Mouse (Mus musculus): ENCODE results near the gene Prg2.
A peak's percentile ranks its signal among the peaks of the same experiment; 100 is the strongest.

Prg2 gene

DNA sequence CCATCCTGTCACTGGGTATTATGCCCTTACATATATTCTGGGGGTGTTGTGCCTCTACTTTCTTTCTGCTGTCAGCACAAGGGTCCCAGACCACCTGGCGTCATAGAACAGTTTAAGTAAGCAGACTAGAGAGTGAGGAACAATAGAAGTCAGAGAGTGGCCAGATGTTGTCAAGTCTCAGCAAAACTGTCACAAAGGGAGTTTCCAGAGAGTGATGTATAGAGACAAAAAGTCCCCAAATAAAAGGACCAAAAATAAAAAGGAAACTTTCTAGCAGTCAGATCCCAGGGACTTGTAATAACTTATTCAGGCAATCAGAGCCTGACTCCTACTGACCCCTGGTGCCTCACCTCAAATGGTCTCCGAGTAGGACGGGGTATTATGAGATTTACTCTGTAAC is 18.4 kb upstream of the Prg2 start:
- peak; percentile 20 for DNase-seq (ENCODE audit: low read depth)

DNA sequence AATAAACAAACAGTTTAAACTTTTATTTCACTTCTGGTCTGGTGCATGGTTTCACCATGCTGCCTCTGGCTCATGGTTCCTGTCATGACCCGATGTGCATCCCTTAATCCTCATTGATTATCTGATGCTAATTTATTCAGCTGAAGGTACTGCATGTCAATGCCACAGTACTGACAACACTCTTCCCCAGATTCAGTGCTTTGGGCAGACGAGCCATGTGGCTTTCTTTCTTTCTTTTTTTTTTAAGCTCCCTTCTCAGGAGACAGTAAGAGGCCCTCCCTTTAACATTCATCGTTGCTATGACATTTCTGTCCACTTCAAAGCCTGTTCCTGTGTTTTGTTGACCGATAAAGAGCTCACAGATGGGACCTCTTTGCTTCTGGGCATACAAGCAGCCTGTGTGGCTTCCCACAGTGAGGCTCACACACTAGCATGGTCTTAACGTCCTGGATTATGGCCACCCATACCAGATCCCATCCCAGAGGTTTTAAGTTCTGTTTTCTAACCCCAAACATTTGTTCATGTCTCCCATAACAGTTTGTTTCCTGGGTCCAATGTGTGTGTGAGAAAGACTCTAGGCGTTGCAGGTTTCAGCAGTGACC is 17.3 kb upstream of the Prg2 start:
- no peak for DNase-seq (ENCODE audit: low read depth)

DNA sequence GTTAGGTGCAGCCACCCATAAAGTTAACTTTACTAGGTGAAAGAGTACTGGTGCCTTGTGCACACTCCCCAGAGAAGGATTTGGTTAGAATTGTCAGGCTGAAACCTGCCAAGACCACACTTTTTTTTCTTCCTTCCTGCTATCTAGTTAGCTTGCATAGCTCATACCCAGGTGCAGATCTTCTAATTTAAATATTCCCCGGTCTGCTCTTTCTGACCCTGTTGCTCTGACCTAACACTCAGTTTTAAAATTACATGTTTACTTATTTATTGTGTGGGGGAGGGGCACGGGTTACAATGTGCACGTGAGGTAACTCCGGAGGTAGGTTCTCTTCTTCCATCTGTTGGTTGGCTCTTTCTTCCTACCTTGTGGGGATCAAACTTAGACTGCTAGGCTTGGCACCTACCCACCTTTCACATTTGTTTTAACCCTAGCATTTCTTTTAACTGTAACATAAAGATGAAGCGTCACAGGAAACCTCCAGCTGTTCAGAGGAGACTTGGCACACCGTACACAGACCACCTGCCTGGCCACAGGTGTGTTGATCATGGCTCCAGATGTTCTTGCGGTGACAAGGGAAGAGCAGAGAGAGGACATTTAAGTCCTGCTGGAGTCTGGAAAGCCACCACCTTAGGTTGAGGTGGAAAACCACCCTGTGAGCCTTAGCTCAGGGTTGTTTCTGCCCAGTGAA is 16.0 kb upstream of the Prg2 start:
- DNase-seq (ENCODE audit: low read depth): peak; percentile 40

DNA sequence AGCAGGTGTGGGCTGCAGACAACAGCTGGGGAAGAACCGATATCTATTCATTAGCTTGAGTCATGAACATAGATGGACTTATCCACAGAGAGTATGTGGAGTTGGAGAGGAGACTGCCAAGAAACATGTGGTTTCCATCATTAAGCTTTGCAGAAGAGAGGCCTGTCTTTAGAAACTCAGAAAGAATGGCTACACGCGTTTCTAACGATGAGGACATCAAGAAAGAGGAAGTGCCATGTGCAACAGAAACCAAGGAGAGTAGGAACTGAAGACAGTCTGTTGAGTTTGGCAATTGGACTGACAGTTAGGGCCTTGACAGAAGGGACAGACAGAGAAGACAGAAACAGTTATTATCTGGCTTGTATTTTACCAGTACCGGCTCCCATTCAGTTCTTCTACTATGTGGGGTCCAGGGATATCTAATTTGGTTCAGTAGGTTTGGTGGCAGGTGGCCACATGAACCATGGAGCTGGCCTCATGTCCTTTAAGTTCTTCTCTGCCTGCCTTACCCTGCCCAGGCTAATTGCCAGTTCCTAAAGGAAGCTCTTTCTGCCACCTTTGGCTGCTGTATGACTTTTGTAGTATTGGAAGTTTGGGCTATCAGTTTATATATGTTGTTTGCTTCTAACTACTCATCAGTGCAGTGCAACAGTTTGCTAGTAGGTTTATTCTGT is 12.8 kb upstream of the Prg2 start:
- DNase-seq (ENCODE audit: low read depth): no peak

DNA sequence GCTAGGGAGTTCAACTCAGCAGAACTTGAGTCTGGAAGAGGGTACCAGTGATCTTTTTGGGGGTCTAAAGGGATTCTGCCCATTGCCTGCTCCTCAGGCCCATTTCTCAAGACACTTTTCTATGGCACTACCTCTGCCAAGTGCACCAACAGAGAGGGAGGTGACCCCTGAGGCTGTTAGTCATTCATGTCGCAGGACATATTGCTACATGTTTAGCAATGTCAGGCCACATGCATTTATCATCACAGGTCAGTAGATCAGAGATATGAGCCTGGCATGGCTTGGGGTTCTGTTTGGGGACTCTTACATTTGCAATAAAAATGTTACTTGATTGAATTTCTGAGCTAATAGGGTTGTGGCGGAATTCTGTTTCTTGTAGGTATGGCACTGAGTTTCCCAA is 4.7 kb upstream of the Prg2 start:
- DNase-seq (ENCODE audit: low read depth): no peak

DNA sequence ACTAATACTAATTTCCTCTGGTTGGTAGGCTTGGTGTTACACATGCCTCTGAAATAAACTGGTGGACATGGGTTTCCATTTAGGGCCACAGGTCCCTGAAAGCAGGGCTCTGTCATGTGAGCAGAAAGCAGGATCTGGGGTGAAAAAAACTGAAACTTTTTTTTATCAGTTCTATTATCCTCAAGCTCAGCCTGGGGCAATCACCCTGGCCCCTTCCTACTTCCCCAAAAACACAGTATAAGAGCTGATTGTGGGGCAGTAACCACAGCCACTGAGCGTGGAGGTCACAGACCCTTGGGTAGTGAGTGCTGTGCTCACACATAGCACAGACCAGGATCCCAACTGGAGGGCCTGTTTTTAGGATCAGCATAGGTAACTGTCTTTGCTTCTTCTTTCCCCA is 7.7 kb downstream of the Prg2 start, which contains the start of gene Prg3:
Gene Prg3, plus strand, starts transcription at position 286 of the 400 bp plus-strand sequence.
- DNase-seq (ENCODE audit: low read depth): no peak

DNA sequence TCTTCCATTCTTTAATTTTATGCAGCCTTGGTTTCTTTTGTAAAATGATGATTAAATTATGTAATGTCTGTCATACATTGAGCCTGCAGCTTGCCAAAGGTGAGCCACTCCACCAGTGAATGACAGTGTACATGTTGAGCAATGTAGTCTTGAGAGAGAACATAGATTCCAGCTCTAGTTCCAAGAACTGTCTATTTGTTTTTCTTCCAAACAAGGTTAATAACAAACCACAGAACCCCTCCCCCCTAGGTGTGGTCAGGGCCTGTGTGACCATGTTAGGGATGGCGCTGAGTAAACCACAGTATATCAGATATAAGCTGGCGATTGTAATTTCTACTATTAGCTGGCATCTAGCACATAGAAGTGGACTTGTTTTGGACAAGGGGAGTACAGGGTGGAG is 16.1 kb downstream of the Prg2 start:
- DNase-seq (ENCODE audit: low read depth): no peak

DNA sequence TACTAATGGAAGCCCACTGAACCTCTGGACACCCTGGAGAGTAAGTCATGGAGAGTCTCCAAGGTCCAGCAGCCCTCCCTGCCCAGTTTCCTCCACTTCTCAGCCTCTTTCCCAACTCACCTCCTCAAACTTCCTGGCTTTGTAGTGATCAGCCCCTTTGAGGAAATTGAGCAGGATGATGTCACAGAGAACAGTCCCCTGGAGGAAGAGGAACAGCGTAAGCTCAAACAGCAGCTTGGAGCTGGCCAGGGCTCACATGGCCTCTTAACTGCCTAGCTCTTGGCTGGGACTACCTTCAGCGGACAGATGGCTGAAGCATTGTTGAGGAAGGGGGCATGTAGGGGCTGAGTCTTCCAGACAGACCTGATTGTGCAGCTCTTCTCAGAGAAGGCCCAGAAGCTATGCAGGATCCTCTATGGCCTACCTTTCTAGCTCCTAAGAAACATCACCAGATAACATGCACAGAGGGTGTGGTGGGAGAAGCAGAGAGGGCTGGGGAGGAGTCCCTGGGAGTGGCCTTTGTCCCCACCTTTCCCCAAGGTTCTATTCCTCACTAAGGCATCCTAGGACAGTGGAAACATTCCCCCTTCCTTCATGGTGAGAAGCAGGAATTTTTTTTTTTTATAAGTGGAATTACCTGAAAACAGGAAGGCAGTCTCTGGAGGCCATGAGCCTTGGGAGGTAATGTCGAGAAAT is 19.4 kb downstream of the Prg2 start:
- no peak for DNase-seq (ENCODE audit: low read depth)

DNA sequence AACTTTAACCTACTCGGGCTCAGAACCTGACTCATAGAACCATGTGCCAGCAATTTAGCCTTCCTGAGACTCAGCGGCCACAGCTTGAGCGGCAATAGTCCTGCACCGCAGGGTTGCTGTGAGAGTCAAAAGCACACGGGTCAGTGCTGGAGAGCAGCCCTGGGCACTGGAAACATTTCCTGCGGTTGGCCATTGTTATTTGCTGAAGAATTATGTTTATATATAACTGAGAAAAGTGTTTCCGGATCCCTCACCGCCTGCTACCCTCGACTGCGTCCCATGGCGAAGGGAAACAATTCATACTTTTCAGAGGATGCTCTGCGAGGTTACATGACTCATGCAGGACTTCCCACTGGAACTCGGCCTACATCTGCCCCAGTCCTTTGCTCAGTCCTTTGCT is 21.2 kb downstream of the Prg2 start:
- no peak for DNase-seq (ENCODE audit: low read depth)

DNA sequence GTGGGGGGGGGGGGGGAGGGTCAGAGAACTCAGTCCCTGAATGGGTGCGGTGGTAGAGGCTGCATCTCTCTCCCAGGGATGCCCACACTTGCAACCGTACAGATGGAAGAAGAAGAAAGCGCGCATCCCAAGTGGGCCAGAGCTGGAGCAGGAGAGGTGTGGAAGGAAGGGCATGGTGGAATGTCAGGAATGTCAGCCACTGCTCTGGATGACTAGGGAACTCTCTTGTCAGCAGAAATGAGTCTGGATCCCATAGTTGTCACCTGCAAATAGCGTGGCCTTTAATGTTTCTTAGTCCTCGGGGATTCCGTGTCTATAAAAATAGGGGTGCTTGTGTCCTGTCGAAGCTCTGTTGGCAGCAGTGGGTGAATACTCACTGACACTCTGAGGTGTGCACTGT is 22.3 kb downstream of the Prg2 start:
- no peak for DNase-seq (ENCODE audit: low read depth)

DNA sequence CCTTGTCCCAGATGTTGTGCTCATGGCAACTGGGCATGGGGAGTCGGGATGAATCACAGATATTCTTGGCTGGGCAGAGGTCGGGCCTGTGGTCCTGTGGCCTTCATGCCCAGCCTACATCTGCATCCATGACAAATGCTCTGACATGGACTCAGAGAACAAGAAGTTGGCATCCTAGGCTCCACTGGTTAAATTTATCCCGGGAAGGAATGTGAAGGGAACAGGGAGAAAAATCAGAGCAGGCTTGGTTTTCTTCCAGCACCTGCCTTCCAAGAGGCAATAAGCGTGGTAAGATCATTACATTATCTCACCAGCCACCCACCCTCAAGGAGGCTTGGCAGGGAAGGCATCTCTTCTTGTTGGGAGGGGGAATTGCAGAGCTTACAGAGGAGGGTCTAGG is 24.1 kb downstream of the Prg2 start:
- DNase-seq (ENCODE audit: low read depth): no peak

DNA sequence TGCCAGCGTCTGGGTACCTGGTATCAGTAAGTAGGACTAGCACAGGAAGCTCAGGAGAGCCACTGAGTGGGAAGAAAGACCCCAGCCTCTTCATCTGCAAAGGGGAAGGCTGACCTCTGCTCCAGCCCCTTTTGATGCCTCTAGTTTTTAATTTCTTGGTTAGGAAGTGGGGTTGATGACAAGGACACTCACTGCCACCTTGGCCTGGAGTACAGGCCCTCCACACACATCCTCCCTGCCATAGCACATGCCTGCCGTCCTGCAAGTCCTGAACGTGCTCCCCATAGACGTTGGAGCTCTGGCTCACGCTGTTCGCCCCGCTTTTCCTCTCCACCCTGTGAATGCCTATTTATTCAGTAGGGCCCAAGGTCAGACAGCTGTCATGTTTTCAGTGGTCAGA is 26.3 kb downstream of the Prg2 start:
- no peak for DNase-seq (ENCODE audit: low read depth)

DNA sequence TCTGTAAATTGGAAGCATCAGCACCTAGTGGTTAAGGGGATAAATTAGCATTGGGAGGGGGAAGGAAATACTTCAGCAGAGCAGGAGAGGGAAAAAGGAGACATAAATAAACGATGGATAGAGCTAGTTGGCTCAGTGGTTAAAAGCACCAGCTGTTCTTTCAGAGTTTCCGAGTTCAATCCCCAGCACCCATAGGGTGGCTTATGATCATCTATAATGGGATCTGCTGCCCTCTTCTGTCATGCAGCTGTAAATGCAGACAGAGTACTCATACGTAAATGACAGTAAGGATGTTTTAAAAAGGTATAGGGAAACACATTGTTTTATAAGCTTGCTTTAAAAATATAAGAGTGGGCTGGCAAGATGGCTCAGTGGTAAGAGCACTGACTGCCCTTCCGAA is 27.5 kb downstream of the Prg2 start:
- peak; percentile 61 for DNase-seq (ENCODE audit: low read depth)

DNA sequence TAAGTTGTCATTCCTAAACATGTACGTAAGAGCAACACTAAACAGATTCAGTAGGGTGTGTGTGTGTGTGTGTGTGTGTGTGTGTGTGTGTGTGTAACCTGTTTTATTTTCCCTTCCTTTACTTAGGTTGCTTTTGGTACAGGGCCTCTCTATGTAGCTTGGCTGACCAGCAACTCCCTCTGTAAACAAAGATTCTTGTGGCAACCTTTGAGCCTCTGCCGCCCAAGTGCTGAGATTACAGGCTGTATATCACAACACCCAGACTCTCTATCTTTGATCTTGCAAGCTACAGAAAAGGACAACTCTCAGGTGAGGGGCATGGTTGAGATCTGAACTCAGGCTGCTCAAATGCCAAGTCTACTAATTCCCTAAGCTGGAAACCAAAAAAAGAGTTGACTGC is 29.0 kb downstream of the Prg2 start:
- DNase-seq (ENCODE audit: low read depth): no peak

DNA sequence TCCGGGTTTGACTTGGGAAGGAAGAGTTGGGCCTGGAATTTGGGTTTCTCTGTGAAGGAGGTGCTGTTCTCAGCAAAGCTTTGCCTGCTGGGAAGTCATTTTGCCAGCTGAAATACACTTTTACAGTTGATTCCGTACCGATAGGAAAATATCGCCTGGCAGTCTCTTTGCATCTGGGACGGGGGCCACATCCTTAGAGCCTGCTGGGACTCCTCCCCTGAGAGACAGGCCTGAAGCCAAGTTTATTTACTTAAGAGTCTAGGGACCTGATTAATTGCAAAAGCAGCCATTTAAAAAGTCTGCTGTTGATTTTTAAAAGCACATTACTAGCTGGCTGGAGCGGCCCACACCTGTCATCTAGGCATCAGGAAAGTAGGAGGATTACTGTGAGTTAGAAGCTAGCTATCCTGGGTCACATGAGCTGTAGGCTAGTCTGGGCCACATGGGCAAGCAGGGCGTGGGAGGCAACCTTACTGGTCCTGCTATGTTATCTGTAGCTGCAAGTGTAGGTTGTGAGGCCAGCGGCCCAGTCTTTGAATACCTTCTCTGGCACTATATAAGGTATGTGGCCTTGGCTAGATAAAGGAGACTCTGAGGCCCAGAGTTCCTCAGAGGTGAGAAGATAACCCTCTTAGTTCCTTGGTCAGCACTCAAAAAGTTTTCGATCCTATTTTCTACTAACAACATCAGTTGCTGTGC is 31.8 kb downstream of the Prg2 start:
- DNase-seq (ENCODE audit: low read depth): no peak

DNA sequence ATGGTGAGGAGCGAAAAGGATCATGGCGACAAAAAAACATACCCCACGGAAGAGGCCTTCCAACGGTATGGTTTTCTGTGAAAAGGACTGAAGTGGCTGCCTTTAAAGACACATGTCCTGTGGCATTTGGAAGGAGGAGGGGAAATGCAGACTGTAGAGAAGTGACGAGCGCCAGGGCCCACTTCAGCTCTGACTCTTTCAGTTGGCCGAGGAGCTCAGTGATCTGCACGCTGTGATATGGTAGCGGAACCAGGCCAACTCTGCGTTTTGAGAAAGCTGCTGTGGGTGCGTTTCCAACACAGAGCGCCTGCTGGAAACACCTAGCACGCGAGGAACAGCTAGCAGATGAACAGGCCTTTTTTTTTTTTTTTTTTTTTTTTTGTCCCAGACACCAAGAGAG is 32.4 kb downstream of the Prg2 start:
- no peak for DNase-seq (ENCODE audit: low read depth)

DNA sequence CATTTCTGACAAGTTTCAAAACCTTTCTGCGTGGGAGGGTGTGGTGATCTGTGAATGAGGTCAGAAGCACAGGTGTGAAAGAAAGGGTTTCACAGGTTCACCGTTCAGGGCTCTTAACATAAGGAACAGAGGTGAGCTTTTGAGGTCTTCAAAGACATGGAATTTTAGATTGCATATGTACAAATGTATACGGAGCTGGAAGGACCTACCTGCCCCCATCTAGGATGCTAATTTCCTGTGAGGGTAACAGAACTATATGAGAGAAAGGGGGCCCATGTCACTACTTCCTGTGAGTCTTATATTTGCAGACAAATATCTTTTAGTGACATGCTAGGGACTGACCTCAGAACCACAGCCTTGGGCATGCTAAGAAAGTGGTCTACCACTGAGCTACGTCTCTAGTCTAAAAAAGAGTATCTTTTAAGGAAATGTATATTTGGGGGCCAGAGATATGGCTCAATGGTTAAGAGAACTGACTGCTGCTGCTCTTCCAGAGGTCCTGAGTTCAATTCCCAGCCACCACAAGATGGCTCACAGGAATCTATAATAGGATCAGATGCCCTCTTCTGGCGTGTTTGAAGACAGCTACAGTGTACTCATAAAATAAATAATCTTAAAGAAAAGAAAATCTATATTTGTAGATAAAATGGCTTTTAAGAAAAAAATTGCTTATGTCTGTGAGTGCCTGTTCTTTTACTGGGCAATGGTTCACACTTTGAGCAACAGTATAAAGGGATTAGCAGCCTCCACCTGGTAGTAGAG is 33.7 kb downstream of the Prg2 start:
- DNase-seq (ENCODE audit: low read depth): peak; percentile 44

DNA sequence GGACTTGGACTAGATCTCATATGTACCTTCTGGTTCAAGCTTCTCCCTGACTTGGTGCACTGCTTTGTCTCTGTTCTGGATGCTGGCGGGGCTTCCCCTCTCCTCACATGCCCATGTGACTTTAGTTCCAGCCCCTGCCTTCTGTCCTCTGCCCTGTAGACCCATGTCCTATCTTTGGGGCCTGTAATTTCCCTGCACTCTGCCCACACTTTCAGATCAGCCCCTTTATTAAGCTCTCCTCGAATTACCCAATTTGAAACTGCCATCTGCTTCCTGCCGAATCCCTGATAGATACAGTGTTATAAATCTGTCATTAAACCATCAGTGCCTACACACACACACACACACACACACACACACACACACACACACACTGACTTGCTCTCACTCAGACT is 34.3 kb downstream of the Prg2 start:
- DNase-seq (ENCODE audit: low read depth): no peak

DNA sequence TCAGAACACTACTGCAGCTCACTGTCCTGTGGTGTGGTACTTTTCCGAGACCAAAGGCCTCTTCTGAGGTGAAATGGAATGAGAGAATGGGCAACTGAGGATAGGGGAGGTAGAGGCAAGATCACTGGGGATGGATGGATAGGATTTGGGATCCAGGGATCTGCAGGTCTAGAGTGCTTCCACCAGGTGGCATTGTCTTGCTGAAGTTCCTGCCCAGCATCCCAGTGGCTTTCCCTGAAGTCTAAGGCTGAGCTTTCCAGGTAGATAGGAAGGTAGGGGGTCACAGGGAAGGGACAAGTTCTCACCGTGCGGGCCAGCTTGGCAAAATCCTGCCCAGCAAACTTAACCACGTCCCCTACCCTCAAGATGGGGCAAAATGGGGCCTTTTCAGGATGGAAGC is 41.8 kb downstream of the Prg2 start:
- DNase-seq (ENCODE audit: low read depth): no peak

DNA sequence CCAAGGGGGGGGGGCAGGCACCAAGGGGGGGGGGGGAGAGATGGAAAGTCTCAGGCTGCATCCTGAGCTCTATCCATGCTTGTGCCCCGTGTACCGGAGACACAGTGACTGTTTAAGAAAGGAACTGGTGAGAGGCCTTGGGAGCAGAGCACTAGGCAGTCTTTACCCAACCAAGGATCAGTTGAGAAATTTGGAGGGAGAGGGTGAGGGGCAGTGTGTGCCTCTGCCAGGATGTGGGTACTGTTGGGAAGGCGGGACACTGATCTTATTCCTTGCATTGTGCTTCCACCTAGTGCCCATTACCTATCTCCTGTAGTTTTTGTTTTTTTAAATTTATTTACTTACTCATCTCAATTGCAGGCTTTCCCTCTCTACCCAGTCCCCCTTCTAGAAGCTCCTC is 45.9 kb downstream of the Prg2 start:
- no peak for DNase-seq (ENCODE audit: low read depth)

DNA sequence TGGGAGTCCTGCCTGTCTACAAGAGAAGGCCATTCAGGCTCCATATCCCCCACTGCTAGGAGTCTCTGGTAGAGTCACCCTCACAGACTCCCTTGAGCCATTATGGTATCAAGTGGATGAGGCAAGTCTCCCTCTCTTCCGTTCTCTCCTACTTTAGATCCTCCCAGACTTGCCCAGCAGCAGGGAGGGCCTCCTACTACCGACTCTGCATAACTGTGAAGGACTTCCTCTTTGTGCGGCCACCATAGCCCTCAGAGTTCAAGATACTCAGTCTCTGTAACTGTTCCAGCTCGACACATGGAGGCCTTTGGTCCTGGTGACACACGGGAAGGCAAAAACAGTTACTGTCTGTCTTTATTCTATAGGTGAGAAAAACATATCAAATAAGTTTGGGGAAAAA is 47.0 kb downstream of the Prg2 start:
- no peak for DNase-seq (ENCODE audit: low read depth)

DNA sequence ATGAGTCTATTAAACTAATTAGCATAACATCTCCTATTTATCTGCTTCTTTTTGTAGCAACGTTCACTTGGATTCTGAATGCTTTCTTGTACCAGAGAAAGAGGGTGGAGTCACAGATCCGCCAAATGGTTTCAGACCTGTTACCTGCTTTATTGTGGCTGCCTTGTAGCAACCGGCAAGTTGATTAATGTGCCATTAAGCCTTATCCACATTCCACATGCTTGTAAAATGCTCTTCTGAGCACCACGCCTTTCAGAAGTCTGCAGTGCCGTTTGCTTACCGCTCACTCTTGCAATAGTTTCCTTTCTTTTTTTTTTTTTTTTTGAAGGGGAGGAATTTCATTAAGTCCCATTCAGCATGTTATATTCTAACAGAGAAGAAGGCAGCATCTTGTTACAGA is 49.6 kb downstream of the Prg2 start:
- DNase-seq (ENCODE audit: low read depth): no peak
